Mouse (Mus musculus) CH12.LX (cell line): Measurements from ENCODE around the gene Rom1. TPM values are rescaled to one million over a fixed set of nuclear protein-coding genes. Genes with fewer than 3 reads are reported as not detected.

Source experiments
- DNase-seq: peaks from one replicate; pipeline ENCODE4 v3.0.0-alpha.2; 2013; ENCODE audit errors: extremely low read depth
- H3K27ac ChIP-seq: 2 replicates; pipeline ENCODE4 v1.5.1; 2012; ENCODE audit warnings: low read depth, mild to moderate bottlenecking, control low read depth, moderate library complexity; ENCODE audit not compliant: insufficient read depth
- H3K27me3 ChIP-seq: replicated peaks from 2 replicates; pipeline ENCODE3; 2012; ENCODE audit warnings: inconsistent platforms
- H3K36me3 ChIP-seq, 2 experiments: replicated peaks in 1 of 2; 2 replicates each; pipeline versions ENCODE3 to v1.6.1; 2012; ENCODE audit warnings: inconsistent platforms in 1 of 2, low read length in 1 of 2, mild to moderate bottlenecking in 1 of 2, mixed read lengths in 1 of 2, moderate library complexity in 1 of 2; ENCODE audit not compliant: control insufficient read depth in 1 of 2, insufficient read depth in 1 of 2
- H3K4me1 ChIP-seq, 2 experiments: 2 replicates each; pipeline ENCODE4 v1.6.1; 2012; ENCODE audit warnings: inconsistent platforms in 1 of 2, moderate library complexity in 1 of 2; ENCODE audit not compliant: insufficient read depth in 2 of 2, control insufficient read depth in 1 of 2
- H3K4me2 ChIP-seq: 2 replicates; pipeline ENCODE4 v1.6.1; 2012; ENCODE audit warnings: low read depth, mild to moderate bottlenecking, control low read depth; ENCODE audit not compliant: poor library complexity, insufficient read depth, severe bottlenecking
- H3K4me3 ChIP-seq, 3 experiments: fragments of 150-350 bp in 1 of 3; sonication (generic) in 1 of 3; replicated peaks in 1 of 3; 2 replicates each; pipeline versions ENCODE3 to v1.5.1; 2011 to 2012; ENCODE audit warnings: low read depth in 2 of 3, low read length in 2 of 3, mild to moderate bottlenecking in 2 of 3, moderate library complexity in 2 of 3, control low read depth in 1 of 3, improper control_type of control experiment in 1 of 3, inconsistent platforms in 1 of 3, mixed read lengths in 1 of 3; ENCODE audit not compliant: poor library complexity in 1 of 3
- H3K79me2 ChIP-seq: replicated peaks from 2 replicates; pipeline ENCODE4 v1.6.1; 2012; ENCODE audit warnings: mild to moderate bottlenecking, moderate library complexity; ENCODE audit not compliant: control insufficient read depth, poor library complexity, insufficient read depth, severe bottlenecking; ENCODE audit errors: extremely low read depth
- H3K9ac ChIP-seq: 2 replicates; pipeline ENCODE4 v1.6.1; 2012; ENCODE audit warnings: low read depth, mild to moderate bottlenecking, control low read depth, moderate library complexity; ENCODE audit not compliant: insufficient read depth
- H3K9me3 ChIP-seq: replicated peaks from 2 replicates; pipeline ENCODE3; 2012; ENCODE audit warnings: low read length, inconsistent platforms, mixed read lengths
- BHLHE40 ChIP-seq: IDR thresholded peaks from 2 replicates; pipeline ENCODE4 v1.6.1; 2011; ENCODE audit warnings: mild to moderate bottlenecking, low read depth, low read length, improper control_type of control experiment
- CHD1 ChIP-seq: IDR thresholded peaks from 2 replicates; pipeline ENCODE4 v1.6.1; 2012; ENCODE audit warnings: low read depth, low read length, improper control_type of control experiment, inconsistent platforms
- CHD2 ChIP-seq: IDR thresholded peaks from 2 replicates; pipeline ENCODE4 v1.6.1; 2011; ENCODE audit warnings: low read length, improper control_type of control experiment
- CTCF ChIP-seq, 2 experiments: IDR thresholded peaks in 1 of 2; conservative IDR thresholded peaks in 1 of 2; 2 replicates each; pipeline ENCODE4 v1.5.1; 2011 to 2012; ENCODE audit warnings: low read depth in 2 of 2, low read length in 2 of 2, improper control_type of control experiment in 1 of 2, inconsistent platforms in 1 of 2, mild to moderate bottlenecking in 1 of 2, moderate library complexity in 1 of 2
- E2F4 ChIP-seq: IDR thresholded peaks from 2 replicates; pipeline ENCODE4 v1.6.1; 2011; ENCODE audit warnings: low read depth, low read length, improper control_type of control experiment; ENCODE audit not compliant: insufficient replicate concordance
- ELF1 ChIP-seq: IDR thresholded peaks from 2 replicates; pipeline ENCODE4 v1.6.1; 2014; ENCODE audit warnings: low read depth, mild to moderate bottlenecking, inconsistent platforms, low read length, improper control_type of control experiment
- EP300 ChIP-seq: IDR thresholded peaks from 2 replicates; pipeline ENCODE4 v1.6.1; 2011; ENCODE audit warnings: low read length, improper control_type of control experiment
- ETS1 ChIP-seq: conservative IDR thresholded peaks from 2 replicates; pipeline ENCODE4 v1.6.1; 2012; ENCODE audit warnings: low read depth, mild to moderate bottlenecking, inconsistent platforms, low read length, improper control_type of control experiment, moderate library complexity
- GABPA ChIP-seq: IDR thresholded peaks from 2 replicates; pipeline ENCODE4 v1.6.1; 2012; ENCODE audit warnings: low read depth, low read length, improper control_type of control experiment, inconsistent platforms; ENCODE audit not compliant: insufficient replicate concordance
- HCFC1 ChIP-seq: IDR thresholded peaks from 2 replicates; pipeline ENCODE4 v1.6.1; 2012; ENCODE audit warnings: low read depth, mild to moderate bottlenecking, inconsistent platforms, low read length, improper control_type of control experiment
- IRF4 ChIP-seq: IDR thresholded peaks from 2 replicates; pipeline ENCODE4 v1.6.1; 2014; ENCODE audit warnings: low read depth, mild to moderate bottlenecking, inconsistent platforms, low read length, improper control_type of control experiment
- JUN ChIP-seq: IDR thresholded peaks from 2 replicates; pipeline ENCODE4 v1.6.1; 2011; ENCODE audit warnings: low read depth, mild to moderate bottlenecking, low read length, improper control_type of control experiment, moderate library complexity; ENCODE audit not compliant: insufficient read depth
- JUND ChIP-seq: conservative IDR thresholded peaks from 2 replicates; pipeline ENCODE4 v1.6.1; 2011; ENCODE audit warnings: low read depth, low read length, improper control_type of control experiment
- KAT2A ChIP-seq: IDR thresholded peaks from 2 replicates; pipeline ENCODE4 v1.6.1; 2012; ENCODE audit warnings: low read length, improper control_type of control experiment, inconsistent platforms; ENCODE audit not compliant: insufficient replicate concordance
- MAFK ChIP-seq: IDR thresholded peaks from 2 replicates; pipeline ENCODE4 v1.6.1; 2011; ENCODE audit warnings: low read length, improper control_type of control experiment; ENCODE audit not compliant: insufficient replicate concordance
- MAX ChIP-seq: IDR thresholded peaks from 2 replicates; pipeline ENCODE4 v1.6.1; 2011; ENCODE audit warnings: low read length, improper control_type of control experiment
- MAZ ChIP-seq: IDR thresholded peaks from 2 replicates; pipeline ENCODE4 v1.6.1; 2012; ENCODE audit warnings: low read depth, mild to moderate bottlenecking, inconsistent platforms, low read length, improper control_type of control experiment, moderate library complexity
- MEF2A ChIP-seq: IDR thresholded peaks from 2 replicates; pipeline ENCODE4 v1.6.1; 2014; ENCODE audit warnings: low read depth, mild to moderate bottlenecking, inconsistent platforms, low read length, improper control_type of control experiment, borderline replicate concordance
- MXI1 ChIP-seq: IDR thresholded peaks from 2 replicates; pipeline ENCODE4 v1.6.1; 2011; ENCODE audit warnings: mild to moderate bottlenecking, low read depth, low read length, improper control_type of control experiment
- MYC ChIP-seq: IDR thresholded peaks from 2 replicates; pipeline ENCODE4 v1.6.1; 2011; ENCODE audit warnings: low read depth, mild to moderate bottlenecking, improper control_type of control experiment, low read length
- NELFE ChIP-seq: IDR thresholded peaks from 2 replicates; pipeline ENCODE4 v1.6.1; 2011; ENCODE audit warnings: low read depth, low read length, improper control_type of control experiment
- NRF1 ChIP-seq: IDR thresholded peaks from 2 replicates; pipeline ENCODE4 v1.6.1; 2014; ENCODE audit warnings: low read depth, mild to moderate bottlenecking, inconsistent platforms, low read length, improper control_type of control experiment, moderate library complexity
- PAX5 ChIP-seq: IDR thresholded peaks from 2 replicates; pipeline ENCODE4 v1.6.1; 2012; ENCODE audit warnings: low read length, inconsistent platforms, mixed read lengths
- POLR2A ChIP-seq: IDR thresholded peaks from 2 replicates; pipeline ENCODE4 v1.6.1; 2011; ENCODE audit warnings: low read depth, mild to moderate bottlenecking, improper control_type of control experiment, low read length
- POLR2AphosphoS2 ChIP-seq: IDR thresholded peaks from 2 replicates; pipeline ENCODE4 v1.6.1; 2011; ENCODE audit warnings: low read depth, low read length, improper control_type of control experiment
- RAD21 ChIP-seq: IDR thresholded peaks from 2 replicates; pipeline ENCODE4 v1.6.1; 2011; ENCODE audit warnings: low read depth, mild to moderate bottlenecking, low read length, improper control_type of control experiment, moderate library complexity
- SIN3A ChIP-seq: IDR thresholded peaks from 2 replicates; pipeline ENCODE4 v1.6.1; 2012; ENCODE audit warnings: low read length, improper control_type of control experiment, inconsistent platforms
- SMC3 ChIP-seq: IDR thresholded peaks from 2 replicates; pipeline ENCODE4 v1.6.1; 2011; ENCODE audit warnings: low read depth, low read length, improper control_type of control experiment
- TBP ChIP-seq: conservative IDR thresholded peaks from 2 replicates; pipeline ENCODE4 v1.6.1; 2011; ENCODE audit warnings: low read depth, low read length, improper control_type of control experiment
- TCF12 ChIP-seq: IDR thresholded peaks from 2 replicates; pipeline ENCODE4 v1.6.1; 2014; ENCODE audit warnings: low read depth, mild to moderate bottlenecking, inconsistent platforms, low read length, improper control_type of control experiment
- UBTF ChIP-seq: IDR thresholded peaks from 2 replicates; pipeline ENCODE4 v1.6.1; 2012; ENCODE audit warnings: low read depth, mild to moderate bottlenecking, inconsistent platforms, low read length, improper control_type of control experiment, moderate library complexity
- USF1 ChIP-seq: IDR thresholded peaks from 2 replicates; pipeline ENCODE4 v1.6.1; 2014; ENCODE audit warnings: low read depth, mild to moderate bottlenecking, inconsistent platforms, low read length, improper control_type of control experiment
- USF2 ChIP-seq: conservative IDR thresholded peaks from 2 replicates; pipeline ENCODE4 v1.6.1; 2011; ENCODE audit warnings: low read depth, low read length, improper control_type of control experiment
- ZC3H11A ChIP-seq: IDR thresholded peaks from 2 replicates; pipeline ENCODE4 v1.6.1; 2012; ENCODE audit warnings: low read depth, mild to moderate bottlenecking, inconsistent platforms, low read length, improper control_type of control experiment
- ZKSCAN1 ChIP-seq: IDR thresholded peaks from 2 replicates; pipeline ENCODE4 v1.6.1; 2012; ENCODE audit warnings: low read depth, inconsistent platforms, low read length, improper control_type of control experiment, borderline replicate concordance
- ZMIZ1 ChIP-seq: IDR thresholded peaks from 2 replicates; pipeline ENCODE4 v1.6.1; 2012; ENCODE audit warnings: low read depth, mild to moderate bottlenecking, inconsistent platforms, low read length, improper control_type of control experiment
- ZNF384 ChIP-seq: IDR thresholded peaks from 2 replicates; pipeline ENCODE4 v1.6.1; 2012; ENCODE audit warnings: low read depth, low read length, improper control_type of control experiment, inconsistent platforms
- dilution Hi-C: fragments of 300-500 bp; cut with MboI; formaldehyde crosslinking; loops from 2 replicates; pipeline ENCODE4 v1.14.3; 2020; ENCODE audit warnings: low sequenced_read_pairs; ENCODE audit not compliant: extremely low pct_unique_long_range_greater_than_20kb, extremely low pct_ligation_motif_present
- in situ Hi-C: fragments of 300-500 bp; cut with MboI; formaldehyde crosslinking; loops from 3 replicates; pipeline ENCODE4 v1.14.3; 2019; ENCODE audit warnings: low sequenced_read_pairs, low pct_ligation_motif_present, low pct_unique_long_range_greater_than_20kb, mixed read lengths
- polyA plus RNA-seq: library from polyadenylated mRNA; unstranded; fragments of >175 nt; gene quantifications from 2 replicates; pipeline ENCODE4 v1.2.1, GENCODE M21; 2012; ENCODE audit warnings: low read depth; ENCODE audit not compliant: insufficient read length
- total RNA-seq, 2 experiments: library from RNA; depleted of rRNA; stranded (reverse); fragments of 300-350 nt in 1 of 2; fragments of >200 nt in 1 of 2; gene quantifications; 2 replicates each; pipeline ENCODE4 v1.2.3; 2012 to 2014

Rom1 gene
- total and polyA plus RNA-seq, 3 experiments, result 4.2 to 5.6 (median 4.8) TPM

GRCm38 (mm10) chr19:8892829-8893766 lies 36.1 kb downstream of the Rom1 start, which contains the start of gene Ints5:
Gene Ints5 (plus strand): TSS chr19:8893005.
- DNase-seq, result peak; percentile 90
- Histone ChIP-seq H3K4me3 (peak within 1 kb of the TSS; percentile 72 to 89 (median 88)), H3K9me3 (no peaks in the 10 kb centered on the region), H3K4me1 (peaks cover 14 to 54% of the 10 kb centered on the region in 2 experiments), H3K79me2 (peaks cover 53% of the 10 kb centered on the region), H3K27me3 (no peaks in the 10 kb centered on the region), H3K36me3 (peaks cover 31 to 36% of the 10 kb centered on the region in 2 experiments), H3K27ac (peak within 1 kb of the TSS; percentile 6; the same call in 1 of the 2 replicates), H3K4me2 (peak within 1 kb of the TSS; percentile 61), H3K9ac (peak within 1 kb of the TSS; percentile 97)
- in situ Hi-C loops (no loop called here), dilution Hi-C loops (no loop called here)
- TF ChIP-seq ZMIZ1, result peak; percentile 52; the same call in 1 of the 2 replicates
- TF ChIP-seq MXI1, result peak; percentile 67
- TF ChIP-seq CTCF (conservative IDR thresholded peaks at IDR 0.05 in 1 of 2, IDR thresholded peaks at IDR 0.05 in 1 of 2; ENCODE audit: low read depth in 2 of 2, low read length in 2 of 2), result no peak
- TF ChIP-seq SMC3, result no peak
- TF ChIP-seq ZNF384, result 0 out of 2 replicates have a peak, but pooled peaks have one; percentile 27
- peak; percentile 67 for TF ChIP-seq BHLHE40
- TF ChIP-seq MAX, result peak; percentile 79
- peak; percentile 83; the same call in 1 of the 2 replicates for TF ChIP-seq MYC
- peak; percentile 90 for TF ChIP-seq SIN3A
- TF ChIP-seq ZKSCAN1, result no peak
- no peak for TF ChIP-seq JUN
- no peak for TF ChIP-seq USF2
- TF ChIP-seq CHD1, result peak; percentile 25; the same call in 1 of the 2 replicates
- peak; percentile 92 for TF ChIP-seq NELFE
- no peak for TF ChIP-seq ZC3H11A
- TF ChIP-seq HCFC1, result peak; percentile 87
- peak; percentile 96 for TF ChIP-seq TBP
- TF ChIP-seq UBTF, result peak; percentile 86; the same call in 1 of the 2 replicates
- no peak for TF ChIP-seq RAD21
- TF ChIP-seq JUND, result no peak
- peak; percentile 97 for TF ChIP-seq TCF12
- no peak; the same call in 1 of the 2 replicates for TF ChIP-seq E2F4
- TF ChIP-seq NRF1, result peak; percentile 91
- TF ChIP-seq IRF4, result peak; percentile 84
- TF ChIP-seq EP300, result no peak
- TF ChIP-seq CHD2, result peak; percentile 79; the same call in 1 of the 2 replicates
- peak; percentile 77 for TF ChIP-seq ELF1
- peak; percentile 8; the same call in 1 of the 2 replicates for TF ChIP-seq GABPA
- TF ChIP-seq POLR2A, result peak; percentile 95
- peak; percentile 77; the same call in 1 of the 2 replicates for TF ChIP-seq KAT2A
- TF ChIP-seq MAFK, result no peak
- TF ChIP-seq USF1, result no peak
- no peak for TF ChIP-seq PAX5
- peak; percentile 90 for TF ChIP-seq POLR2AphosphoS2
- TF ChIP-seq MEF2A, result peak; percentile 78; the same call in 1 of the 2 replicates
- TF ChIP-seq ETS1, result no peak
- peak; percentile 78; the same call in 1 of the 2 replicates for TF ChIP-seq MAZ
